Mouse (Mus musculus): ENCODE data around the gene Jup.
"Not testable (repeated sequence)": the region's sequence is repeated elsewhere in the genome, so short reads cannot be mapped to it uniquely, and the experiment has no call there.

Gene Jup

GRCm38 (mm10) chr11:100355972-100356818, 41.4 kb downstream of the Jup start, which contains the start of gene Hap1:
Gene Hap1, minus strand, starts transcription at chr11:100356128.
- DNase-seq = peak; percentile 52 to 72

- DNase-seq = peak in 1 of 2 experiments; percentile 33
Observed at GRCm38 (mm10) chr11:100355151-100355951, 42.2 kb downstream of the Jup start.

GRCm38 (mm10) chr11:100352076-100352857, 45.3 kb downstream of the Jup start:
- DNase-seq = no peak

- DNase-seq = no peak
Observed at GRCm38 (mm10) chr11:100344269-100344668, 53.3 kb downstream of the Jup start.

- no peak for DNase-seq
Observed at GRCm38 (mm10) chr11:100335731-100336130, 61.8 kb downstream of the Jup start.

- DNase-seq = no peak
Observed at GRCm38 (mm10) chr11:100333944-100334457, 63.6 kb downstream of the Jup start, which contains the start of gene Gast. Gene Gast, plus strand, starts transcription at chr11:100334407.

GRCm38 (mm10) chr11:100332766-100333515, 64.6 kb downstream of the Jup start:
- DNase-seq = no peak

GRCm38 (mm10) chr11:100330816-100331375, 66.7 kb downstream of the Jup start:
- not testable (repeated sequence) for DNase-seq

- no peak for DNase-seq
Observed at GRCm38 (mm10) chr11:100330235-100330634, 67.3 kb downstream of the Jup start.

- no peak for DNase-seq
Observed at GRCm38 (mm10) chr11:100327761-100328160, 69.8 kb downstream of the Jup start.

GRCm38 (mm10) chr11:100327316-100327715, 70.2 kb downstream of the Jup start:
- no peak for DNase-seq

GRCm38 (mm10) chr11:100325062-100325629, 72.4 kb downstream of the Jup start:
- DNase-seq = no peak

GRCm38 (mm10) chr11:100323578-100323977, 74.0 kb downstream of the Jup start:
- DNase-seq = peak in 1 of 2 experiments; percentile 49

GRCm38 (mm10) chr11:100322591-100323258, 74.8 kb downstream of the Jup start:
- DNase-seq = no peak

- not testable (repeated sequence) for DNase-seq
Observed at GRCm38 (mm10) chr11:100321479-100322305, 75.9 kb downstream of the Jup start.

- DNase-seq = not testable (repeated sequence)
Observed at GRCm38 (mm10) chr11:100320701-100321410, 76.7 kb downstream of the Jup start.

GRCm38 (mm10) chr11:100320172-100320630, 77.4 kb downstream of the Jup start:
- peak; percentile 94 to 96 for DNase-seq

GRCm38 (mm10) chr11:100319492-100320171, 77.9 kb downstream of the Jup start, which contains the start of gene Eif1:
Gene Eif1, plus strand, starts transcription at chr11:100319885.
- peak; percentile 100 for DNase-seq

Data from kidney, adult 8-10 months (tissue).